Mouse (Mus musculus): Measurements from ENCODE around the gene Pear1.

DNA sequence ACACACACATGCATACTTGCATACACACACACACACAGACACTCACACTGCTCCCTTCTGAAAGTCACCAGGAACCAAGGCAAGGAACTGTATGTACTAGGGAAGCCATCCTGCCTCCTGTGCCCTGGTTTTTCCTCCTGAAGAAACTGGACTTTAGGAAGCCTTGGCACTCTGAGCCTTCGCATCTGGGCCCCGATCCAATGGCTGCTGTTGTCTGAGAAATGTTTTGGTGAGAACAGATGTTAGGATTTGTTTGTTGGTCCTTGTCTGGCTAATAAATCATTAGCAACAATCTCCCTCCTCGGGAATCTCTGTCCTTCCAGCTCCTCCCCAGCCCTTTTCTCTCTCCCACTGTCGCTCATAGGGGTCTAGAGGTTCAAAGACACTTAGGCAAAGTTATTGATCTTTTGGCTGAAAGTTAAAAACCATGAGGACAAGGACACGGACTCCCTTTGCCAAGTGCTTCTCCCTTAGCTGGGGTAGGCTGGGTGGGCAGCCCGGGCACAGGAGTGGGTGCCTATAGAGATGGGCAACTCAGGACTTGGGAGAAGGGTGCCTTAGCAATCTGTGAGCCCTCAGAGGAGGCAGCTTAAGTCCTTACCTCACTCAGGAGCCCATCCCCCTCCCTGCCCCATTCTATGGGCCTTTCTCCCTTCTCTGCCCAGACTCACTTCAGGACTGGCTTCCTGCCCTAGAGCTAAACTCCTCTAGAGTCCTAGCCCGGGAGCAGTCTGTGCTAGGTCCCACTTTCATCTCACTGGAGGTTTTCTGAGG, 30.9 kb upstream of the Pear1 start:
- TF ChIP-seq POLR2A (IDR thresholded peaks at IDR 0.05; ENCODE audit: insufficient read length, low read depth) (no peak), USF1 (IDR thresholded peaks at IDR 0.05; ENCODE audit: low read depth) (no peak), TCF12 (IDR thresholded peaks at IDR 0.05; ENCODE audit: insufficient read depth, poor library complexity, severe bottlenecking) (no peak), E2F4 (IDR thresholded peaks at IDR 0.05; ENCODE audit: insufficient read depth) (no peak)

Data from myocyte (in vitro differentiated cells).